Mouse (Mus musculus) E14TG2a.4 (cell line): ENCODE results near the gene Ddit4l.

Experiments
- H3K27me3 ChIP-seq: 2 replicates; pipeline ENCODE4 v1.6.1; 2014; ENCODE audit warnings: low read length, control low read depth; ENCODE audit not compliant: insufficient read depth
- H3K36me3 ChIP-seq: 2 replicates; pipeline ENCODE4 v1.6.1; 2014; ENCODE audit warnings: low read length, control low read depth; ENCODE audit not compliant: insufficient read depth
- H3K4me1 ChIP-seq: replicated peaks from 2 replicates; pipeline ENCODE4 v1.6.1; 2014; ENCODE audit warnings: low read depth, low read length, control low read depth
- H3K4me3 ChIP-seq: replicated peaks from 2 replicates; pipeline ENCODE4 v1.5.1; 2014; ENCODE audit warnings: mild to moderate bottlenecking, low read length
- H3K9me3 ChIP-seq: 2 replicates; pipeline ENCODE4 v1.6.1; 2014; ENCODE audit warnings: low read length, control low read depth
- CTCF ChIP-seq: conservative IDR thresholded peaks from 2 replicates; pipeline ENCODE4 v1.5.1; 2014; ENCODE audit warnings: low read length
- NANOG ChIP-seq: IDR thresholded peaks from 2 replicates; pipeline ENCODE4 v1.6.1; 2014; ENCODE audit warnings: borderline replicate concordance, low read length, mixed read lengths
- POU5F1 ChIP-seq: IDR thresholded peaks from 2 replicates; pipeline ENCODE4 v1.6.1; 2014; ENCODE audit warnings: low read length, borderline replicate concordance

Gene Ddit4l

DNA sequence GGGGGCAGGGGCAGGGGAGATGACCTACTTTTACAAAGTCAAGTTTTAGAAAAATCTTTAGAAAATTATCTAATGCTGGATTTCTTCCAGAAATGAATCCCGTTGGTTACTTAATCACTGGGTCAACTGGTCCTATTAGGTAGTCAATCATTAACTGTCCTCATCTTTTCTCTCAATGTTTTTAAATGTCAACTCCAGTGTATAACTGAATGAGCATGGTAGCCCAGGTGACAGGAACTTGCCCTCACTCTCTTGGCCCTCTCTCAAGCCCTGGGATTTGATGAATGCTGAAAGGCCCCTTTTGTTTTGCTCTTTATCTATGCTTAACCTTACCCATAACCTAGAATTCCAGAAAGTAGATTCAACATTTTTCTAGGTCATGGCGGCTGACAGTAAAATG is 9.4 kb upstream of the Ddit4l start:
- no peaks in the 10 kb centered on the region for H3K36me3 ChIP-seq
- H3K4me1 ChIP-seq = no peaks in the 10 kb centered on the region
- H3K4me3 ChIP-seq = no peak overlapping the region
- TF ChIP-seq POU5F1 (no peak), CTCF (no peak), NANOG (no peak)
- no peaks in the 10 kb centered on the region for H3K9me3 ChIP-seq
- no peaks in the 10 kb centered on the region for H3K27me3 ChIP-seq

DNA sequence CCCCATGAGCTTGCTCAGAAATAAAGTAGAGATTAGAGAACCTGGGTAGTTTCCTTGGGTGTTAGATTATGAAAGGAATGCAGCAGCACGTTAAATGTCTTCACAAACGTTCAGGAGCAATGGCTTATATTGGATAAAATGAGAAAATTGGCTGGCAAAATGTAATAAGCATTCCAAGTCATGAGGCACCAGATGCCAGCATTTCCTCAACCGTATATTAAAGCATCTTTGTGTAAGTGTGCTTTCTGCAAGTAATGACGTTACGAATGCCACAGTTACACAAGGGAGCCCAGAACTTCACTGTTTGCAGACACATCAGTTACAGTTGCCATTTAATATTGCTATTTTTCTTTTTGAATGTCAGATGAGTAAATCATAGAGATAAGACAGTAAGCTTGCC is 872 bp upstream of the Ddit4l start:
- Histone ChIP-seq H3K4me3 (no peak overlapping the region), H3K4me1 (peaks cover 26% of the 10 kb centered on the region), H3K27me3 (peaks cover 34% of the 10 kb centered on the region), H3K9me3 (no peaks in the 10 kb centered on the region; the same call in 1 of the 2 replicates), H3K36me3 (no peaks in the 10 kb centered on the region)
- TF ChIP-seq POU5F1 (no peak), NANOG (no peak), CTCF (no peak)

DNA sequence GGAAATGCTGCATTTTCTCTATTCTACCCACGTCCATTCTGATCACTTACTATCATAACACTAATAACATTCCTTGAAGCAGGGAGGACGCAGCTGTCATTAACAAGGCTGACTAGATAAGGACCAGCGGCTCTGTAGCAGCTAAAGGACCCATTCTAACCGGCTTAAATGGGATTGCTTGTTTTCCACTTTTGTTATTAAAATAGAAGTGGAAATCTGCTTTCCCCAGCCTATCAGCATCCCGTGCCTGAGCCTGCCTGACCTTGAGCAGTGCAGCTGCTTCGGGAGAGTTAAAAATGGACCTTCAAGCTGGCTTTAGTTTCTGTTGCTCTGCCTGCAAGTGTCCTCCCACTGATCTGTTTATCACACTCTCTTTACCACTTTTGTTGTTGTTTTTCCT is 679 bp downstream of the Ddit4l start:
- peak overlapping the region; percentile 86 for H3K4me3 ChIP-seq
- peaks cover 42% of the 10 kb centered on the region for H3K27me3 ChIP-seq
- peaks cover 11% of the 10 kb centered on the region; the same call in 1 of the 2 replicates for H3K36me3 ChIP-seq
- TF ChIP-seq POU5F1 (no peak), NANOG (no peak), CTCF (no peak)
- no peaks in the 10 kb centered on the region; the same call in 1 of the 2 replicates for H3K9me3 ChIP-seq
- peaks cover 26% of the 10 kb centered on the region for H3K4me1 ChIP-seq

DNA sequence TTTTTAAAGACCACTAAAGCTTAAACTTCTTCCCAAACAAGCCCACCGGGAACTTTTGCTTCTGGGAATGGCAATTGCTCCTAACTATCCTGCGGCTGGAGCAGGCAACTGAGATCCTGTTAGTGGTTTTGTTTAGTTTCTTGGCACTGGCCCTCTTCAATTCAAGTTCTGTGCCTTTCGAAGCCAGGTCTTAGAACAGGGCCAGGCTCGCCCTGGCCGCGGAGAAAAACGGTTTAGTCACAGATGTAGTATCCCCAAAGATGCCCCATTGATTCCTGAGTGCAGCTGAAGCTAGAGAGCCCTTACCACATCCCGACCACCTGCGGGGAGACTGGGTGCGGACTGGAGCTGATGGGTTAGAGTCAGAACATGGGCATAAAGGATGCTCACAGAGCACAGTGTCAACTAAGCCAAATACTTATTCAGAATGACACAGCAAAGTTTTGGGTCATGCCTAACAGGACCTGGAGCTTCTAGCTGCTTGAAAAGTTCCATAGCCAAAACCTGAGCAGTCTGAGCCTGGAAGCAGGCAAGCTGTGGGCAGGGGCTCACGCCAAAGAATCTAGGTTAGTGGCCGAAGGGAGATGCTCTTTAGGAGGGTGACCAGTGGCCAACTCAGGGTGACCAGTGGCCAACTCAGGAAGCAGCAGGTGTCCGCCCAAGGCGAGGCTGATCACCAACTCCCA is 1.6 kb downstream of the Ddit4l start:
- peaks cover 42% of the 10 kb centered on the region for H3K27me3 ChIP-seq
- TF ChIP-seq NANOG (no peak), POU5F1 (no peak), CTCF (no peak)
- peak overlapping the region; percentile 86 for H3K4me3 ChIP-seq
- peaks cover 11% of the 10 kb centered on the region; the same call in 1 of the 2 replicates for H3K36me3 ChIP-seq
- peaks cover 26% of the 10 kb centered on the region for H3K4me1 ChIP-seq
- H3K9me3 ChIP-seq = no peaks in the 10 kb centered on the region; the same call in 1 of the 2 replicates

DNA sequence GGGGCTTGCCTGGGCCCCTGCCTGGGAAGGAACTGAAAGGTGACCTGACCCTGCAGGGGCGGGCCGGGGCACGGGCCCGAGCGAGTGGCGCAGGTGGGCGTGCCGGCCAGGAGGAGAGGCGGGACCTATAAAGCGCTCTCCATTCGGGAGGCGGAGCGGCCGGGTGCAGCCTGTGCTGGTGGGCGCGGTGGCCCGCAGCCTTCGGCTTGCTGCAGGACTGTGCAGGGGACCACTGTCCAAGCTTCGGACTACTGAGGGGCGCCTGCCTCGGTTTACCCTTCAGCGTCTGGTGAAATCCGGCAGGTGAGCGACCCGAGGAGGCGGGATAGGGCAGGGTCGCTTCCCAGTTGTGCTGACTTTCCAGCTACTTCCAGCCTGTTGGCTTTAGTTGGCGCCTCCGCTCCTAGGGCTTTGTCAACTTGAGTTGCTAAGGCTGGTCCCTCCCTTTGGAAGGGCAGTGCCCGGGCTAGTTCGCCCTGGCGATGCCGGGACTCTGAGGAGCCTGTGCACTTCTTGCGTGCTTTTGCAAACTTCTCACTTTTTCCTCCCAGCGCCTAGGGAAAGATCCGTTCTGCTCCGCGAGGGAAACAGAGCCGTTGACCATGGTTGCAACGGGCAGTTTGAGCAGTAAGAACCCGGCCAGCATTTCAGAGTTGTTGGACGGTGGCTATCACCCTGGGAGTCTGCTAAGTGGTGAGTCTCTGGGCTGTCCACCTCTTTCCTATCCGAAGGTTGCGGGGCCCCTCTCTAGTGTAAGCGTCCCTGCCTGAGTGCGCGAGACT is 2.4 kb downstream of the Ddit4l start:
- peaks cover 26% of the 10 kb centered on the region for H3K4me1 ChIP-seq
- H3K9me3 ChIP-seq = no peaks in the 10 kb centered on the region; the same call in 1 of the 2 replicates
- TF ChIP-seq POU5F1 = no peak
- TF ChIP-seq NANOG = no peak
- no peak for TF ChIP-seq CTCF
- H3K4me3 ChIP-seq = peak overlapping the region; percentile 86
- H3K27me3 ChIP-seq = peaks cover 42% of the 10 kb centered on the region
- peaks cover 11% of the 10 kb centered on the region; the same call in 1 of the 2 replicates for H3K36me3 ChIP-seq

DNA sequence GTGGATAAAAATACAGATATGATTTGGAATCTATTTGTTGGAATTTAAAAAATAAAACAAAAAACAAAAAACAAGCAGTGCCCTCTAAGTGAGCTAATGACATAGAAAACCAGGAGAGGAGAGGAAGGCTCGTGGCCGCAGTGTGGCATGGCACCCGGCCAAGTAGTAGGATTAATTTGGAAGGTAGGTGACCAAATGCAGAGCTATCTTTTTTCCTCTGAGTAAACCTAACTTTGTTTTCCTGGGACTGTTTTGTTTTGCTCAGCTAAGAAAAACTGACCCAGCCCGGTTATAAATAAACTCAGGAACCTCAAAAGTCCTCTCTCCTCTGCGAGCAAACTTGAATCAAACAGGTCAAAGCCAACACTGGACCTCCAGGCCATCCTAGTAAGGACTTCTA is 3.6 kb downstream of the Ddit4l start:
- Histone ChIP-seq H3K4me3 (no peak overlapping the region), H3K27me3 (peaks cover 41% of the 10 kb centered on the region), H3K4me1 (peaks cover 26% of the 10 kb centered on the region), H3K9me3 (no peaks in the 10 kb centered on the region; the same call in 1 of the 2 replicates), H3K36me3 (peaks cover 11% of the 10 kb centered on the region; the same call in 1 of the 2 replicates)
- TF ChIP-seq CTCF (no peak), POU5F1 (no peak), NANOG (no peak)

DNA sequence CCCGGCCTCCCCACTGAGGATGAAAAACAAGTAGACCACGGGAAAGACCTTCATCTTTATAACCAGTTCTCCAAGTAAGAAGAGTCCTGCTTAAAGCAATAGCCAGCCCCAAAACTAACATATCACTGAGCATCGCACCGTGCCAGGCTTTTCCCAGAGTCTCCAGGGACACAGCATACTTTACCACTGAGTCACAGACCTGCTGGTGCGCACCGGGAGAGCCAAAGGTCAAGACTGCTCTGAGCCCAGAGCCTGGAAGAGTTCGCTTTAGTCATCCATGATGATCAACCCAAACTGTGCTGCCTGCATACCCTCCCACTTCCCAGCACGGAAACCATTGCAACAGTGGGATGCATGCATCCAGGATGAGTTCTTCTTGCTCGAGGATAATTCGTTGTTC is 12.3 kb downstream of the Ddit4l start:
- no peaks in the 10 kb centered on the region for H3K27me3 ChIP-seq
- no peak overlapping the region for H3K4me3 ChIP-seq
- H3K36me3 ChIP-seq = no peaks in the 10 kb centered on the region
- no peaks in the 10 kb centered on the region for H3K4me1 ChIP-seq
- TF ChIP-seq CTCF (no peak), NANOG (no peak), POU5F1 (no peak)
- H3K9me3 ChIP-seq = peaks cover 5% of the 10 kb centered on the region; the same call in 1 of the 2 replicates

DNA sequence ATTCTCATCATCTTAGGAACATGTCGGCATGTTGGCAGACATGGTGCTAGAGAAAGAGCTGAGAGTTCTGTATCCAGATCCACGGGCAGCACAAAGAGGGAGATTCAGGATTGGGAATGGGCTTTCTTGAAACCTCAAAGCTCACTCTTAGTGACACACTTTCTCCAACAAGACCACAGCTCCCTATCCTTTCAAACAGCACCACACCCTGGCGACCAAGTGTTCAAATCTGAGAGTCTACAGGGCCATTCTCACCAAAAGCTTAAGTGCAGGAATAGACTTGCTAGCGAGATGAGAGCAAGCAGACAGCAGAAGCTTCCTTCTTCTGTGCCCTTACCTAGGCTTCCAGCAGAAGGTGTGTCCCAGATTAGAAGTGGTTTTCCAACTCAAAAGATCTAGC is 15.2 kb downstream of the Ddit4l start:
- TF ChIP-seq POU5F1 = no peak
- TF ChIP-seq NANOG = no peak
- no peak for TF ChIP-seq CTCF
- Histone ChIP-seq H3K4me3 (no peak overlapping the region), H3K9me3 (peaks cover 5% of the 10 kb centered on the region; the same call in 1 of the 2 replicates), H3K4me1 (no peaks in the 10 kb centered on the region), H3K36me3 (no peaks in the 10 kb centered on the region), H3K27me3 (no peaks in the 10 kb centered on the region)

DNA sequence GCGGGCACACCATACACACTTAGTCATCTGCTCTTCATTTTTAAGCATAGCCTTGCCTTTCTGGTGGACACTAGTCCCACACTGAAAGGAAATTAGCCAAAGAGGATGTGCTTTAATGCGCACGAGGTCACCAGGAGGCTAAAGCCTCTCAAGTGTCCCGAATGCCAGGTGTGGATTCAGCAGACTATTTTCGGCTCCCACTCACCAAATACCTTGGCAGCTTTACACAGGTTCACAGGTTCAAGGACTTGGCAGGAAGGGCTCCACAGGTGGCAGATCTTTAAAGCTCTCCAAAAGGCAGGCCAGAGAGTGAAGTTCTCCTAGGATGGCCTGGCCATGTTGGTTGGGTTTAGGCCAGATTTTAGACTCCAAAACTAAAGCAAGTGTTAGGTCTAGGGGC is 19.8 kb downstream of the Ddit4l start:
- no peaks in the 10 kb centered on the region for H3K9me3 ChIP-seq
- no peaks in the 10 kb centered on the region for H3K27me3 ChIP-seq

More for the DNA sequence above, 19.8 kb downstream of the Ddit4l start:
- H3K4me3 ChIP-seq = no peak overlapping the region
- no peak for TF ChIP-seq NANOG
- no peak for TF ChIP-seq POU5F1
- TF ChIP-seq CTCF = no peak
- peaks cover 17% of the 10 kb centered on the region for H3K4me1 ChIP-seq
- H3K36me3 ChIP-seq = no peaks in the 10 kb centered on the region
